Mouse (Mus musculus) duodenum, adult 2 months (tissue): ENCODE data around the gene Gimap9. TPM values are rescaled to one million over a fixed set of nuclear protein-coding genes. Genes with fewer than 3 reads are reported as not detected.

Experiments
- polyA plus RNA-seq: library from polyadenylated mRNA; depleted of rRNA; stranded (reverse); fragments of >200 nt; gene quantifications from 2 replicates; pipeline ENCODE4 v1.2.3, GENCODE M21; 2012; ENCODE audit warnings: low replicate concordance; rRNA removed

Gene Gimap9
- 0.26 and 0.53 TPM in 2 replicates for polyA plus RNA-seq

DNA sequence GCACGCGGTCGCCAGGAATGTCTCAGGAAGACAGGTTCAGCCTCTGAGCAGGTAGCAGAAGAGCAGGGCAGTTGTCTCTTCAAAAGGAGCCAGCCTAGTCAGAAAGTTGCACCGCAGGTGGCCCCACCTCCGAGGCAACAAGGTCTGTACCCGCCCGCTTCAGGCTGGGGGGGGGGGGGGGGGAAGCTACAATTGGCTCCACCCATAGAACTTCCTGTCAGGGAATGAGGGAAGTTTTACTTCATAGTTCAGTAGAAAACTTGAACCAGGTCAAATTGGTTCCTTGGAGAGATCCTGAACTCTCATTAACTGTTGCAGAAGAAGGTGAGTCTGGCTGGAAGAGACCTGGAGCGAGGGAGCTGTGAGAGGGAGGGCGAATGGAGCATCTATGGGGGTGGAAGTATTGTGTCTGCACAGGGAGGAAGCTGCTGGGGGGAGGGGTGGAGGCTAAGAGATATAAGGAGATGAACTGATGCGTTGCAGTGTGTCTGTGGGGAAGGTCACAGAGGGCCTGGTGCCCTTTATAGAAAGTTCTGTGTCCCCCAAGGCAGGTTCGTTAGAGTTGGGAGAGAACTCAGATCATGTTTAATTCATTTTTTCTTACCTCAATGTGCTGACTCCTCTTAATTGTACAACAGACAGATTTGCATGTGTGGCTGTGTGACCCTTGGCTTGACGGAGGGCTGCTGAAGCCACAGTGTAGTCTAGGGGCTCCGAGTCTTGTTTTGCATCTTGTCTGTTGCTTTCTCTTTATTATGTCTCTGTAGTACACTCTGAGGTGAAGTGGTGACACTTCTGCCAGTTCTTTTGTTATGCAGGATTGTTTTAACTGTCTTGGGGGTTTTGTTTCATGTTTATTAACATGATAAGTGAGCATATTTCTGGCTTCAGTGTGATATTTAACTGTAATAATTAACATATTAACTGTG, at the start of gene Gimap9:
Gene Gimap9, plus strand, starts transcription at position 199 of the 929 bp plus-strand sequence.

DNA sequence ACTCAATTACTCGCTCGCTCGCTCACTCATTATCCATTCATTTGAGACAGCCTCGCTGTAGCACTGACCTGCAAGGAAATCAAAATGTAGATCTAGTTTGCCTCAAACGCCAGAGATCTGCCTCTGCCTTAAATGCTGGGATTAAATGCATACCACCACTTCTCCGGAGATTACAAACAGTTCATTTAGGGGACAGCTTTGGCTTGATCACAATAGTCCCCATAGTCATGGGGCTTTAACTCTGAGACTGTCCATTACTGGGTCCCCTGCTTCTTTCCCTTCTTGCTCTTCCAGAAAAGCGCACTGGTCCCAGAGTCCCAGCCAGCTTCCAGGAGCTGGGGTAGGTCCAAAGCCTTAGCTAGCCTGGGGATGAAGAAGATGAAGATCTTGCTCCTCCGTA, 49.5 kb upstream of the Gimap9 start, which contains the start of gene AI854703:
Gene AI854703, plus strand, starts transcription at position 301 of the 400 bp plus-strand sequence.

DNA sequence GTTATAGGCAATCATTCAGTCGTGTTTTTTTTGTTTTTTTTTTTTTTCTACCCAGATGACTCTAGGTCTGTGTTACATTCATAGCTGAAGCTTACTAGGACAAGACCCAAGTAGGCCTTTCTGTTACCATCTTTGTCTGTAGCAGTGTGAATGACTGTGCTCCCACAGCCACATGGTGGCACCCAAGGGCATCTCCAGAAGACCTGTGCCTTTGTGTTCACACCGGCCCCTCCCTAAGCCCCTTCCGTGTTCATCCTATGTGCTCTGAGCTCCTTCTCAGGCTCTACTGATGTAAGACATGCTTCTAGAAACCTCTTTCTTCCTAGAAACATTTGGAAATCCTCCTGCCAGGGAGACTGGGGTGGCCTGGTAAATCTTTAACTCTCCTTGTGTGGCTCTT, 28.9 kb upstream of the Gimap9 start, which contains the start of gene Gimap8:
Gene Gimap8, plus strand, starts transcription at position 240 of the 400 bp plus-strand sequence.

DNA sequence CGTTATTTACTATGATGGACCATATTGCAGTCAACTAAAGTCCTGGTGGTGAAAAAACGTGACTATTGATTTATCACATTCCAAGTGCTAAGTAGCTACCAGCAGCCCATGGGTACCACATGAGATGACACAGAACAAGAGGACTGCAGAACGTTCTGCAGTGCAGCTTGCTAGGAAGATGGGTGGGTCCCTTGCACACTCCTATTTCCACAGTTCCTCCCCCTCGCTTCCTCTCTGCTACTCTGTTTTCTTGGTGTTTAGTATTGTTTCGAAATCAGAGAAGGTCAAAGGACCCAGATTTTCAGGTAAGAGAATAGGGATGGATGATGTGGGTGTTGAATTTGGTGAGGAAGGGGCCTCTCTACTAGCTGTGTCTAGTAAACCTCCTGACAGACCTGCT, 8.4 kb downstream of the Gimap9 start, which contains the start of gene Gimap4:
Gene Gimap4, plus strand, starts transcription at position 231 of the 400 bp plus-strand sequence.

DNA sequence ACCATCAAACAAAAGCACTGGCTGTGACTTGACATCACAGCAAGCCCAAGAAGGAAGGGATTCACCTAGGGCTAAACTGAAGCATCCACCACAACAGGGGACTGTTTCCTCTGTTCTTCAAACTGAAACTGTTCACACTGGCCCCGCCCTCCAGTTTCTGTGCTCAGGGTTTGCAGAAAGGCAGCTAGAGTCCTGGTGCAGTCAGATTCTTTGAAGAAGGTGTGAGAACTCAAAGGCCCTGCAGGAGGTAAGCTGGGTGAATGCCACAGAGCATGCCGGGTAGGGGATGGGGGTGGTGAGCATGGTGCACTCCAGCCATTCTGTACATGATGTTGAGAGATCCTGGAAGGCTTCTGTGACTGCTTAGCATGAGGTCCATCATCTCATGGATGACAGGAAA, 42.5 kb downstream of the Gimap9 start, which contains the start of the genes Gm28053 and Gimap7:
Gene Gm28053, plus strand, starts transcription at position 153 of the 400 bp plus-strand sequence.
Gene Gimap7, plus strand, starts transcription at position 167 of the 400 bp plus-strand sequence.

Other genes with a start within 250 kb of the Gimap9 start
- gene Zfp467, start 230.3 kb upstream of the Gimap9 start, polyA plus RNA-seq: 21.7 and 31.1 TPM in 2 replicates
- gene Sspo, start 227.9 kb upstream of the Gimap9 start, polyA plus RNA-seq: 0.99 and 1.9 TPM in 2 replicates
- 21.6 and 36.5 TPM in 2 replicates for gene Atp6v0e2, start 138.5 kb upstream of the Gimap9 start, polyA plus RNA-seq
- 17.9 and 19.5 TPM in 2 replicates for gene Lrrc61, start 121.3 kb upstream of the Gimap9 start, polyA plus RNA-seq
- gene Rarres2, start 103.3 kb upstream of the Gimap9 start, polyA plus RNA-seq: 29.5 and 42.3 TPM in 2 replicates
- gene Gm45021, start 86.5 kb upstream of the Gimap9 start, polyA plus RNA-seq: not detected in 2 replicates
- 8.1 and 17.1 TPM in 2 replicates for gene Repin1, start 82.2 kb upstream of the Gimap9 start, polyA plus RNA-seq
- gene Gm44965, start 82.2 kb upstream of the Gimap9 start, polyA plus RNA-seq: not detected in 2 replicates
- 1.8 and 2.5 TPM in 2 replicates for gene Zfp775, start 74.1 kb upstream of the Gimap9 start, polyA plus RNA-seq
- gene AI854703, start 49.4 kb upstream of the Gimap9 start, polyA plus RNA-seq: 0.48 and 0.78 TPM in 2 replicates
- gene Gimap8, start 28.9 kb upstream of the Gimap9 start, polyA plus RNA-seq: 0.27 and 0.54 TPM in 2 replicates
- gene Gimap4, start 8.4 kb downstream of the Gimap9 start, polyA plus RNA-seq: 1.3 and 6.1 TPM in 2 replicates
- 0.92 and 2.6 TPM in 2 replicates for gene Gimap6, start 32.1 kb downstream of the Gimap9 start, polyA plus RNA-seq
- gene Gm28053, start 42.5 kb downstream of the Gimap9 start, polyA plus RNA-seq: not detected in 2 replicates
- gene Gimap7, start 42.5 kb downstream of the Gimap9 start, polyA plus RNA-seq: 0.63 and 2.0 TPM in 2 replicates
- gene Gimap1, start 62.9 kb downstream of the Gimap9 start, polyA plus RNA-seq: 10.2 and 21.6 TPM in 2 replicates
- gene Gimap5, start 70.1 kb downstream of the Gimap9 start, polyA plus RNA-seq: 7.1 and 9.2 TPM in 2 replicates
- 3.7 and 11.7 TPM in 2 replicates for gene Gimap3, start 94.7 kb downstream of the Gimap9 start, polyA plus RNA-seq
- gene Tmem176a, start 164.8 kb downstream of the Gimap9 start, polyA plus RNA-seq: 106 and 117 TPM in 2 replicates
- gene Tmem176b, start 165.4 kb downstream of the Gimap9 start, polyA plus RNA-seq: 210 and 214 TPM in 2 replicates
- gene Aoc1, start 196.8 kb downstream of the Gimap9 start, polyA plus RNA-seq: 152 and 648 TPM in 2 replicates